Mouse (Mus musculus) kidney, embryonic 16.5 days (tissue): Measurements from ENCODE around the gene Fez1. TPM values are rescaled to one million over a fixed set of nuclear protein-coding genes. Genes with fewer than 3 reads are reported as not detected.

Source experiments
- ATAC-seq: fragments of 200-750 bp; cut with Nextera tagmentation; 2 replicates; pipeline ENCODE4 v1.8.0; 2017; ENCODE audit warnings: moderate TSS enrichment; ENCODE audit not compliant: low FRiP score, low TSS enrichment
- H3K27ac ChIP-seq: fragments of 300-500 bp; sonication (generic); 2 replicates; pipeline ENCODE4 v1.5.1; 2014; ENCODE audit warnings: low read length
- H3K27me3 ChIP-seq: fragments of 300-500 bp; sonication (generic); 2 replicates; pipeline ENCODE4 v1.6.1; 2014; ENCODE audit warnings: low read length, control low read depth, mixed read lengths; ENCODE audit not compliant: insufficient read depth
- H3K36me3 ChIP-seq: fragments of 300-500 bp; sonication (generic); 2 replicates; pipeline ENCODE4 v1.6.1; 2014; ENCODE audit warnings: low read length, control low read depth, mixed read lengths; ENCODE audit not compliant: insufficient read depth
- H3K4me1 ChIP-seq: fragments of 300-500 bp; sonication (generic); 2 replicates; pipeline ENCODE4 v1.6.1; 2014; ENCODE audit warnings: low read length, control low read depth, mixed read lengths; ENCODE audit not compliant: insufficient read depth
- H3K4me2 ChIP-seq: fragments of 300-500 bp; sonication (generic); replicated peaks from 2 replicates; pipeline ENCODE4 v1.6.1; 2014; ENCODE audit warnings: low read depth, low read length
- H3K4me3 ChIP-seq: fragments of 300-500 bp; sonication (generic); 2 replicates; pipeline ENCODE4 v1.5.1; 2014; ENCODE audit warnings: mild to moderate bottlenecking, low read length
- H3K9ac ChIP-seq: fragments of 300-500 bp; sonication (generic); replicated peaks from 2 replicates; pipeline ENCODE4 v1.6.1; 2014; ENCODE audit warnings: low read length
- H3K9me3 ChIP-seq: fragments of 300-500 bp; sonication (generic); 2 replicates; pipeline ENCODE4 v1.6.1; 2016; ENCODE audit warnings: low read length, control low read depth
- WGBS: fragments of 180-500 bp; shearing (Covaris S2); extraction: QIAGEN DNeasy Blood & Tissue Kit; methylation state at CpG from one replicate; pipeline ENCODE4 v1.1.7; 2014; 5-methylcytosine and 5-hydroxymethylcytosine counted together
- polyA plus RNA-seq: library from polyadenylated mRNA; unstranded; fragments of >200 nt; fragmentation: Nextera tagmentation; extraction: Ambion mirVana; gene quantifications from 2 replicates; pipeline ENCODE4 v1.2.1, GENCODE M21; 2015

The Fez1 gene
- polyA plus RNA-seq, 1 experiment from 2014 or later = 4.9 TPM

DNA sequence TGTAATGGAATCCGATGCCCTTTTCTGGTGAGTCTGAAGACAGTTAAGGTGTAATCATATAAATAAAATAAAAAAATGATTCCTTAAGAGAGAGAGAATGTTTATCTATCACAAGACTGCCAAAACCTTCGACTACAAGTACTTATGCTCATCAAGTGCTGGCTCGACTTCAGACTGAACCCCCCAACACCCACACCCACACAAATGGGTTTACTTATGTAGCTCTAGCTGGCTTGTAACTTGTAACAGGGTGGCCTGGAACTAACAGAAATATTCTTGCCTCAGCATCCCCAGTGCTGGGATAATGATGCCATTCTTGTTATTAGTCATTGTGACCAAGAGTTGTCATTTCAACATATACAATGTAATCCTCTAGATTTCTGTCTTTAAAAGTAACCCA is 17.7 kb upstream of the Fez1 start:
- H3K4me1 ChIP-seq = 0 out of 2 replicates have a peak, but pooled peaks cover 4% of the 10 kb centered on the region
- H3K9me3 ChIP-seq = no peaks in the 10 kb centered on the region
- no peak overlapping the region for H3K27ac ChIP-seq
- H3K4me2 ChIP-seq = no peak overlapping the region
- no peaks in the 10 kb centered on the region for H3K36me3 ChIP-seq
- 81% methylated on average over 3 of the region's 3 CpGs for WGBS
- no peak overlapping the region for H3K4me3 ChIP-seq
- no peak overlapping the region for H3K9ac ChIP-seq
- ATAC-seq = no peak
- H3K27me3 ChIP-seq = no peaks in the 10 kb centered on the region

DNA sequence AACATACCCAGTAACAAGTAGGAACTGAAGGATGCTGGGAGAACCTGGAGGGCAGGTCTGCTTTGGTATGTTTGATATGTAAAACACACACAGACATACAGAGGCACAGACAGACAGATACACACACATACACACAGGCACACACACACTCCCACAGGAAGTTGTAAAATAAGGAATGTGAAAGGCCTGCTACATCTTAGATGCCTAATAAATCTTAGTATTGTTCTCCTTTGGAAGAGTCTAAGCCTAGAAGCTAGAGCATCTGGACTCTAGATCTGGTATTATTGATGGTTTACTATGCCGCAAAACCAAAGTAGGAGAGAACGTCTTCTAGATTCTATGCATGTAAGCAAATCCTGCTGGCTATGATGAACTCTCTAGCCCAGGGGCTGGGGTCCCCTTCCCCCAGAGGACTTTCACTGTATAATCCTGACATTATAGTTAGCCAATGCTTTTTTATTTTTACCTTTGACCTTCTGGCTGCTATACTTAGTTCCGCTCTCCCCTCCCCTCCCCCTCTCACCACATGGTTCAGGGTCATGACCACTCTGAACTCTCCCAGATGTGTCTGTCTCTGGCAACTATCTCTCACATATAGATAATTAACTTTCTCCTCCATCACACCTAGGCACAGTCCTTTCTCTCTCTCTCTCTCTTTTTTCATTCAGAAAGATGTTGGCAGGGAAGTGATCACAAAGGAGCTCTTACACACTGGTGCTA is 16.2 kb upstream of the Fez1 start:
- Histone ChIP-seq H3K27me3 (no peaks in the 10 kb centered on the region), H3K9me3 (no peaks in the 10 kb centered on the region), H3K4me3 (no peak overlapping the region), H3K27ac (no peak overlapping the region), H3K36me3 (no peaks in the 10 kb centered on the region), H3K4me2 (no peak overlapping the region), H3K4me1 (0 out of 2 replicates have a peak, but pooled peaks cover 4% of the 10 kb centered on the region), H3K9ac (no peak overlapping the region)
- peak; percentile 61; the same call in 1 of the 2 replicates for ATAC-seq
- WGBS = 51% methylated on average over 3 of the region's 3 CpGs

DNA sequence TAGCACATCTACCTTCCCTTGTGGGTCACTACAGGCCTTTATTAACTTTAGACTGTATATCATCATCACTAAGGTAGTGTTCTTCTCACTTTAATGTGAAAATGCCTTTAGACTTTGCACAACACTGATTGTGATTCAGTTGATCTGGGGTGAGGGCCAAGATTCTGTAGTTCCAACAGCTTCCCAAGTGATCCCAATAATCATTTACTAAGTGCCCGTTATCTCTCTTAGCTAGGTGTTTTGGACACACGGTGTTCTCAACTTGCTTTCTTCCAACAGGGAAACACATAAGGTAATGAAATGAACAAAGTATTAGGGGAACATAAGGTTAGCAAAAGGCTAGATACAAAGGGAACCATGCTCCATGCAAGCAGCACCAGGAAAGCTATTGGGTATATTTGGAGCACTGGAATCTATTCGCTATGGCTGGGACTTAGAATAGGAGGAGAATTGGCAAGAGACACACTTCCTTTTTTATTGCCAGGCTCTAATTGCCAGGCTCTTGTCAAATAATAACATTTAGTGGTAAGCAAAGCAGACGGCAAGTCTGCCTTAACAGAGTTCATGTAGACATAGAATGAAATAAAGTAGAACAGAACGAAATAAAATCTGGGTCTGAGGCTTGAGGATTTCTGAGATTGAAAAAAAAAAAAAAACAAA is 13.4 kb upstream of the Fez1 start:
- Histone ChIP-seq H3K36me3 (no peaks in the 10 kb centered on the region), H3K4me1 (0 out of 2 replicates have a peak, but pooled peaks cover 4% of the 10 kb centered on the region), H3K9me3 (no peaks in the 10 kb centered on the region), H3K4me3 (no peak overlapping the region), H3K27ac (no peak overlapping the region), H3K9ac (no peak overlapping the region), H3K27me3 (no peaks in the 10 kb centered on the region), H3K4me2 (no peak overlapping the region)
- 77% methylated on average over 5 of the region's 5 CpGs for WGBS
- ATAC-seq = no peak

DNA sequence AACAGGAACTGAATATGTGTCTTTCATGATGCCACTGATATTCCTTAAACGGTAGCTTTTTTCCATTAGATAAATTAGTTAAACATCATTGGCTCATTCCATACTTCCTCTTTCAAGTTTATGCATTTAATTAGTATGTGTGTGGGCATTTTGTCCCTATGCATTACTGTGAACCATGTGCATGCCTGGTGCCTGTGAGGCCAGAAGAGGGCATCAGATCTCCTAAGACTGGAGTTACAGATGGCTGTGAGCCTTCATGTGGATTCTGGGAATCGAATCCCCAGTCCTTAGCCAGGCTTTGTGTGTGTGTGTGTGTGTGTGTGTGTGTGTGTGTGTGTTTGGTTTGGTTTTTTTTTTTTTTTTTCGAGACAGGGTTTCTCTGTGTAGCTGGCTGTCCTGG is 7.2 kb upstream of the Fez1 start:
- H3K27ac ChIP-seq = no peak overlapping the region
- H3K27me3 ChIP-seq = no peaks in the 10 kb centered on the region
- ATAC-seq = no peak
- H3K9me3 ChIP-seq = no peaks in the 10 kb centered on the region
- 72% methylated on average over 3 of the region's 3 CpGs for WGBS
- no peaks in the 10 kb centered on the region for H3K36me3 ChIP-seq
- no peak overlapping the region for H3K4me2 ChIP-seq
- no peak overlapping the region for H3K4me3 ChIP-seq
- no peak overlapping the region for H3K9ac ChIP-seq
- H3K4me1 ChIP-seq = no peaks in the 10 kb centered on the region

DNA sequence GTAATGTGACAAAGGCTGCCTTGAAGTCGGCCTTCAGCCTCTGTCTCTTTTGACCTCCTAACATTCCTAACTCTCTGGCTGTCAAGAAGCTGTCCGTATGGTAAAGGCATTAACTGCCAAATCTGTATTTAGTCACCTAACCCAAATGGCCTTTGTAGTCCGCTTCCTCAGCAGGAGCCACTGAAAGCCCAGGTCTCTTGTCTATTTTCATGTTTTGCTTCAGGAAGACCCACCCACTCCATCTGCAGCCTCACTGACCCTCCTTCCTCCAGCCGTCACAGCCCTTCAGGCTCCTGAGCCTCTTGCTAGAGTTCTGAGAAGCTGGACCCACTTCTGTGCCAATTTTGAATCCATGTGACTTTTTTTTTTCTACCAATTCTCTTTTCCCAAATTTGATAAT is 2.8 kb upstream of the Fez1 start:
- 39% methylated on average over 4 of the region's 4 CpGs for WGBS
- peaks cover 8% of the 10 kb centered on the region; the same call in 1 of the 2 replicates for H3K4me1 ChIP-seq
- no peaks in the 10 kb centered on the region for H3K27me3 ChIP-seq
- H3K9ac ChIP-seq = no peak overlapping the region
- no peak overlapping the region for H3K4me3 ChIP-seq
- no peak for ATAC-seq
- no peaks in the 10 kb centered on the region for H3K9me3 ChIP-seq
- no peaks in the 10 kb centered on the region for H3K36me3 ChIP-seq
- H3K27ac ChIP-seq = no peak overlapping the region
- H3K4me2 ChIP-seq = no peak overlapping the region

DNA sequence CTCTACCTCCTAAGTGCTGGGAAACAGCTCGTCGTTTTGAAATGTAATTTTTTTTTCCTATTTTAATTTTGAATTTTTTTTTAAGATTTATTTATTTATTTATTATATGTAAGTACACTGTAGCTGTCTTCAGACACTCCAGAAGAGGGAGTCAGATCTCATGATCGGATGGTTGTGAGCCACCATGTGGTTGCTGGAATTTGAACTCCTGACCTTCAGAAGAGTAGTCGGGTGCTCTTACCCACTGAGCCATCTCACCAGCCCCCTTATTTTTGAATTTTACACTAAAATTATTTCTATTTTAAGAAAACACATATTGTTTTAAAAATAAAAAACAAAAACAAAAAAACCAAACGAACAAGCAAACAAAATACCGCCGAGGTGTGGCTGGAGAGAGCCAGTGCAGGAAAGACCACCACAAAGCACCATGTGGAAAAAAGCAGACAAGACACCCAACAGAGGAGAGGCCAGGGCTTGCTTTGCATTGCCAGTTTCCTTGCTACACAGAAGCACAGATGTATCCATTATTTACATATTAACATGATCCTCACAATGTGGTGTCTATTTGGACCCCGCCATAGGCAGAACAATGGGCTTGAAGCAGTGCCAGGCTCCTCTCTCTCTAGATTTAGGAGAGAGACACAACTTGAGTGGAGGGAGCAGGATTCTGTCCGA is 558 bp upstream of the Fez1 start:
- Histone ChIP-seq H3K36me3 (no peaks in the 10 kb centered on the region), H3K4me2 (peak overlapping the region; percentile 33; the same call in 1 of the 2 replicates), H3K4me3 (no peak overlapping the region), H3K9me3 (no peaks in the 10 kb centered on the region), H3K4me1 (peaks cover 8% of the 10 kb centered on the region; the same call in 1 of the 2 replicates), H3K9ac (no peak overlapping the region), H3K27me3 (no peaks in the 10 kb centered on the region), H3K27ac (no peak overlapping the region)
- 45% methylated on average over 9 of the region's 9 CpGs for WGBS
- ATAC-seq = peak; percentile 35; the same call in 1 of the 2 replicates

DNA sequence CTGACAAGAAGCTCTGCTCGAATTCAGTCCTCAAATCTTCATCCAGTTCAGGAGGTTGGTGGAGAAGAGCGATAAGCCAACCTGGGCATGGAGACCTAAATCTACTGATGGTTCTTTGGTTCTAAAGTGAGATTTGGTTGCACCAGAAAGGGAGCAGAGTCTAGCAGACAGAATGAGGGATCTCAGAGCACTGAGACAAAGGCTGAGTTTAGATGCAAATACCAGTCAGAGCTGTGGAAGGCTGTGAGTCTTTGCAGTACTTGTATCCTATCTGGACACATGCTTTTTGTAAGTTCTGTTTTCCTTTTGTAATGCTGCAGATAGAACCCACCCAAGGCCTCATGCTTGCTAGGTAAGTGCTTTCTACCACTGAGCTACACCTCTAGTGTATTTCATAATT is 360 bp downstream of the Fez1 start:
- H3K27me3 ChIP-seq = no peaks in the 10 kb centered on the region
- 38% methylated on average over 2 of the region's 2 CpGs for WGBS
- no peak for ATAC-seq

DNA sequence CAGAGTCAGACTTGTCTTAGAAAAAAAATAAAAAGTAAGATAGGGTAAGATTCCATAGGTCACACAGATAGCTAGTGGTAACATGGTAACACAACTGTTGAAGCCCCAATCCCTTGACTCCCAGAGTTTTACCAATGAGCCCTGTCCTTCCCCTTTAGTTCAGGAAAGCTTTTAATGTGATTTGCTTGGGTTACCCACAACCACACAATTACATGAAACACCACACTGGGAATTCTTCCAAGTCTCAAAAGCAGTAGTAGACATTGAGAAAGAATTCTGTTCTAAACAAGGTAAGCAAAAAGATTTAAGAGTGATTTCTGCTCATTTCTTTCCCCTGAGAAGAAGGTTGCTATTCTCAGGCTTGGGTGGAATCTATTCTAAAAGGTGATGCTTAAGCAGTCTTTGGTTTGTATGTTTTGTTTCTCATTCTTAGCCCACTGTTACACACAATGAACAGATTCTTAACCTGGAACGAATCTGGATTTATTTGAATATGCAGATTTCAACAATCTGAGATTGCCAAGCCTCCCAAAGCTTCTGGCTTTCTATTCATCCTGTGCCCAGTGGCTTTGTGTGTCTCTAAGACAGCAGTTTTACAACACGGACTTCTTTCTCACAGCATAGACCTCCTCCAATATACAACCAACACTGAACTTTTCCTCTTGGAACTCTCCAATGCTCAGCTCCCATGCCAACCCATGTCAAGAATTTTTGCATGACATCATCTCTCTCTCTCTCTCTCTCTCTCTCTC is 5.1 kb downstream of the Fez1 start:
- peaks cover 1% of the 10 kb centered on the region; the same call in 1 of the 2 replicates for H3K4me1 ChIP-seq
- no peaks in the 10 kb centered on the region for H3K36me3 ChIP-seq
- no peaks in the 10 kb centered on the region for H3K9me3 ChIP-seq
- no peaks in the 10 kb centered on the region for H3K27me3 ChIP-seq
- H3K27ac ChIP-seq = no peak overlapping the region
- 53% methylated on average over 2 of the region's 2 CpGs for WGBS
- H3K4me2 ChIP-seq = no peak overlapping the region
- no peak overlapping the region for H3K4me3 ChIP-seq
- no peak for ATAC-seq
- no peak overlapping the region for H3K9ac ChIP-seq

More for the DNA sequence above, 360 bp downstream of the Fez1 start:
- H3K4me2 ChIP-seq = 0 out of 2 replicates have a peak overlapping the region, but pooled peaks have one; percentile 33
- no peak overlapping the region for H3K4me3 ChIP-seq
- H3K9me3 ChIP-seq = no peaks in the 10 kb centered on the region
- peaks cover 8% of the 10 kb centered on the region; the same call in 1 of the 2 replicates for H3K4me1 ChIP-seq
- H3K27ac ChIP-seq = no peak overlapping the region
- H3K9ac ChIP-seq = no peak overlapping the region
- H3K36me3 ChIP-seq = no peaks in the 10 kb centered on the region

DNA sequence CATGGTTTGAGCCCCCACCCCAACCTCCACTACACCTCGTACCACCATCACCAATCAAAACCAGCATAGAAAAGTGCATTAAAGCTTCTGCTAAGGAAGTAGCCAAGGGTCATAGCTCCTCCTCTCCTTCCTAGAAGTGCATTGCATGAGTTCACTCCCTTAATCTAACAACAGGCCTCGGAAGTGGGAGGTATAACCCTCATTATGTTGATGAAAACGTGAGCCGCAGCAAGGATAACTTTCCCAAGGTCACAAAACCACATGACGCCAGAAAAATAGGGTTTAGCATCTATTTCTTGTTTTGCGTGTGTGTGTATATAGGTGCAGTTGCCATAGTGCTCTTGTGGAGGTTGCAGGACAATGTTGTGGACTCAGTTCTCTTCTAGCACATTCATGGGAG is 9.7 kb downstream of the Fez1 start:
- H3K9ac ChIP-seq = no peak overlapping the region
- H3K27me3 ChIP-seq = peaks cover 14% of the 10 kb centered on the region
- H3K27ac ChIP-seq = no peak overlapping the region
- peaks cover 3% of the 10 kb centered on the region; the same call in 1 of the 2 replicates for H3K4me1 ChIP-seq
- no peak overlapping the region for H3K4me3 ChIP-seq
- 66% methylated on average over 6 of the region's 6 CpGs for WGBS
- no peaks in the 10 kb centered on the region for H3K9me3 ChIP-seq
- H3K36me3 ChIP-seq = no peaks in the 10 kb centered on the region
- no peak overlapping the region for H3K4me2 ChIP-seq
- no peak for ATAC-seq
